Mouse (Mus musculus) spleen, embryonic (tissue): ENCODE measurements around the gene Vti1a.

Experiments
- CTCF ChIA-PET: fragments of 350-600 bp; sonication (Branson Sonifier 250); formaldehyde crosslinking; loops from one replicate; lab custom pipeline; 2022; lab: Charles Lee

Gene Vti1a

GRCm38 (mm10) chr19:55554703-55555102 lies 238.6 kb downstream of the Vti1a start:
- CTCF ChIA-PET: no interaction called here

DNA sequence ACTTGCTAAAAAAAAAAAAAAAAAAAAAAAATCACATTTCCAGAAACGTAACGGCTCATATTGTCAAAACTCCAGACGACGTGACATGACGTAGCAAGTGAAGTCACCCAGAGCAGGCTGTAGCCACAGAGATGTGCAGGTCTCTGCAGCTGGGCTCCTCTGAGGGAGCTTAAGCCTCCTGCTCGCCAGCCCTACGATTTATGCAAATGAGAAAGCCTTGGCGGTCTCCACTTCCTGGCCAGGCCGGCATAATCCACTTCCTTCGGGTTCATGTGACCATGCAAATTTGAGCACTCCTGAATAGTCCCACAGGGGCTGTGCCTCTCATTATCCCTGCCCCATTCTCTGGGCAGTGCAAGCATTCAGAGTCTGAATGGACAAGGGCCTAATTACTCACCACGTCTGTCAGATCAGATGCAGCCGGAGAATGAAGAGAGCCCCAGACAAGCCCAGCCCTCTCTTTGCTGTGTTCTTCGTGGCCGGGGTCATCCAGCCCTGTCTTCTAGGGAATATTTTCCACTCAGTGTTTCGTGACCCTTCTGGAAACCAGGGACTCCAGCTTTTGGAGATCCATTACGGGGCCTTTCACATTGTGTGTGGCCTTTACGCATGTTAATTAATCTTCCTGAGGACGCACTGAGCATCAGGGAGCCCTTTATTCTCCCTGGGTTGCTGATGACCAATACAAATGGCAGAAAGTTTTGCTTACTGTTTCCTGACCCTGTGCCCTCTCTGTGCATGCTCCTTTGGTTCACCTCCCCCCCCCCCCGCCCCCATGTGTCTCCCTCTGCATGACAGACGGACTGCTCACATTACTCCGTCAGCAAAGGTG lies 240.3 kb downstream of the Vti1a start:
- CTCF ChIA-PET: interaction anchor here (0.7 kb wide), 1 partner anchor 74 kb away, joined by 21 read pairs; no protein-coding TSS in a partner anchor

DNA sequence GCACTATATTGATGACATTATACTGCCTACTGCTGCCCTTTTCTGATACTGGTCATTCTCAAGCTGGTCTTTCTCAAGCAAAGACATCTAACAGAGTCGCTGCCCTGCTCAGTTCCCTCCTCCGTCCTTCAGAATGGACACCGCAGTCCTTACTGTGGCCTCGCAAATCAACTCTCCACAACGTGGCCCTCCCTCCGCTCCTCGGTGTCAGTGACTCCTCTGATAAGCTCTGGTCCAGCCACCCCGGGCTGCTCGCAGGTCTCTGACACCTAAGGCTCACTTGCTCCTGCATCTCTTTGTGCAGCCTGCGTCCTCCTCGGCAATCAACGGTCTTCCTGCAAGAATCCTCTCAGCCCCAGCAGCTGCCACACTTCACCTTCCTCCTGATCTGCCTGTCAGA lies 243.2 kb downstream of the Vti1a start:
- CTCF ChIA-PET: no interaction called here

GRCm38 (mm10) chr19:55560088-55560682 lies 244.1 kb downstream of the Vti1a start:
- CTCF ChIA-PET: no interaction called here

DNA sequence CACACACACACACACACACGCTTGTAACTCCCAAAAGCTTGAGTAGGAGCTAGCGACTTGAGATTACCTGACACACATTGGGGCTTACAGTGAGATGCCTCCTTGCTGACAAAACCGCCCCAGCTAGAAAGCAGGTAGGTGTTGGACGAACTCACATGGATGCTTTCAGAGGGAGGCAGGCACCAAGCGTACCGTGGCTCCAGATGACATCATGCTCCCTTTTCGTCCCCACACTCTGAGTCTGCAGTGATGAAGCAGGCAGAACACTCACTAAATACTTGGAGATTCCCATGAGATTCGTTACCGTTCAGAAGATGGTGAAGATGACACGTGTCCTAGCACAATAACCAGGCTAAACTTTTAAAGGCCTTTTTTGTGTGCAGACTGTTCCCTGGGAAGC lies 245.4 kb downstream of the Vti1a start:
- CTCF ChIA-PET: interaction anchor here (1.1 kb wide), 1 partner anchor 9 kb away, joined by 6 read pairs; no protein-coding TSS in a partner anchor

DNA sequence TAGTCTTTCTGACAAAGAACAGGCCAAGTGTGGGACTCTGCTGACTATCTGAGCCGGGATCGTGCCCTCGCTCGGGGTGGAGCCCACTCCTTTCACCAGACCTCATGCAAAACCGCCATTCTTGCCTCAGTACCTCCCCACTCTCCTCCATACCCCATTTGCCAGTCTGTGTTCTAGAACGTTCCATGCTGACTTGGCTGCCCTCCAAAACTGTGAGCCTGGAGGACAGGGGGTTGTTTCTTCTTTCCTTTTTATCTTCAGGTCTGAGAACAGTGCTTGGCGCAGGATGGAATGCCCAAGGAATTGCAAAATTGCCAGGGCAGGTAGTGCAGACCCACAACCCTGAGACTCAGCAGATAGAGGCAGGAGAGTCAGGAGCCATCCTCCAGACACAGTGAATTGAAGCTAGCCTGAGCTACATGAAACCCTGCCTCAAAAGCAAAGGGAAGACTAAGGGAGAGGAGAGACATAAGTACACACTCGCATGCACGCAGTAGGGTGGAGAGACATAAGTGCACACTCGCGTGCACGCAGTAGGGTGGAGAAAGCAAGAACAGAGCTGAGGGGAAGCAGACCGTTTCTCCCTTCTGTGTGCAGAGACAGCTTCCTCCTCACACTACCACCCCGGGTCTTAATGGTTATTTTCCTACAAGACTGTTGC lies 246.5 kb downstream of the Vti1a start:
- CTCF ChIA-PET: no interaction called here

DNA sequence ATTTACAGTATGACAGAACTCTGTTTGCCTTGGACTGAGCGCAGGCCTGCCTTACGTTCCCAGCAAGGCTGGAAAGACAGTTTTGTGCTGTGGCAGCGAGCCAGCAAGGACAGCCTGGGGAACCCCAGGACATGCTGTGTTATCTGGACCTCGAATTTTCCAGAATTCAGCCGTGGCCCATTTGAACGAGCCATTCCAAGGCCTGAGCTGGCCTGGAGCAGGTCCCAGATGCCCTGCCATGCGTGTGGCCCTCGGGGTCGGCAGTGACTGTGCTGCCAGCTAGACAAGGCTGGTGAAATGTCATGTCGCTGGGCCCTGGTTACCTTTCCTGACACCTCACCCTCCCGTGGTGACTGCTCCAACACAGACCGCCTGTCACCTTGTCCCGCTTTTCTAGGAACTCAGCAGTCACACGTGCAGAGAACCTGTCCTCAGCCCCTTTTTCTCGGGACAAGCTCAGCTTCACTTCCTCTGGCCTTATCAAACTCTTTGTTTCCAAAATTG lies 247.1 kb downstream of the Vti1a start:
- CTCF ChIA-PET: no interaction called here

GRCm38 (mm10) chr19:55564104-55564938 lies 248.2 kb downstream of the Vti1a start:
- CTCF ChIA-PET: no interaction called here

DNA sequence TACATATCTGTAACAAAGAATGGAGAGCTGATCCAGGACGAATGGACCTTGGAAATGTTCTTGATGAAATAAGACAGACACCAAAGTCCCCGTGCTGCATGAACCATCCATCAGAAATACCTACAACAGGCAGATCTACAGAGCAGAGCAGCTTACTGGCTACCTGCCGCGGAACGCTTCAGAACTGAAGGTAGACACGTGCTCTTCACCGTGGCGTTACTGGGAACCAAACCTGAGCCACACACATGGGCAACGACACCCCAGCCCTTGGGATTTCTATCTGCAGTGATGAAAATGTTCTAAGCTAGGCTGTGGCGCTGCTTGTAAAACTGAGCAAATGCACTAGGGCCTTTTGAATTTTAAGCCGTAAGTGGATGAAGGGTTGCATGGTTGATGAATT lies 249.0 kb downstream of the Vti1a start:
- CTCF ChIA-PET: no interaction called here

GRCm38 (mm10) chr19:55565523-55566369 lies 249.7 kb downstream of the Vti1a start:
- CTCF ChIA-PET: no interaction called here

GRCm38 (mm10) chr19:55569114-55569513 lies 253.0 kb downstream of the Vti1a start:
- CTCF ChIA-PET: no interaction called here

- CTCF ChIA-PET: no interaction called here
These were observed 253.8 kb downstream of the Vti1a start for GRCm38 (mm10) chr19:55569894-55570293.

GRCm38 (mm10) chr19:55570520-55571296 lies 254.6 kb downstream of the Vti1a start:
- CTCF ChIA-PET: interaction anchor here (0.7 kb wide), 1 partner anchor 9 kb away, joined by 6 read pairs; no protein-coding TSS in a partner anchor

GRCm38 (mm10) chr19:55571486-55571885 lies 255.4 kb downstream of the Vti1a start:
- CTCF ChIA-PET: no interaction called here

DNA sequence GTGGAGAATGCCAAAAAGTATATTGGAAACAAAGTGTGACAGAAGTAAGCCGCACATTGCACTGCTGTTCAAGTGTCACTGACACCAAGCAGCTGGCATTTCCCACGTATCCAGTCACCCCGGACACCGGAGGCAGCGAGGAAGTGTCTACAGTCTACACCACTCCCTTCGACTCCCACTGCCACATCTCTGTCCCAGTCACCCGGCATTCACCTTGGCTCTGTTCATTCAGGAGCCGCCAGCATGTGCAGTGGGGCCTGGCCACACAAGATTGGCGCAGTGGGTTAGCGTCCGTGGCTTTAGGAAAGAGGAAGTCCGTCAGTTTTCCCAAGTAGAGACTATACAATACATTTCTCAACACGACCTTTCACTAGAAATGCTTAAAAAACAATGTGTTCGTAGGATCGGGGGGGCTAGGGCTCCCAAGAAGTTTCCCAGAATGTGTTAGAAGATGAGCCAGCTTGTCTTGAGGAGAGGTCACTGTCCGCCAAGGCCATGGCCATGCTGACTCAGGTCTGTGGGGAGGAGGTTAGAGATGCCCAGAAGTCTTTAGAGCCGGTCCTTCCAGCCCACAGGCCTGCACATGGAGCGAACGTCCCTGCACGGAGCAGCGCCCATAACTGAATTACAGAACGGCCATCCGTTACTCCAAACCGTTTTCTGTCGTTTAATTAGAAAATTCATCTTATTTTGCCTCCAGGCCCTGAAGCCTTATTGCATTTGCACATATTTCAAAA lies 261.4 kb downstream of the Vti1a start:
- CTCF ChIA-PET: no interaction called here

DNA sequence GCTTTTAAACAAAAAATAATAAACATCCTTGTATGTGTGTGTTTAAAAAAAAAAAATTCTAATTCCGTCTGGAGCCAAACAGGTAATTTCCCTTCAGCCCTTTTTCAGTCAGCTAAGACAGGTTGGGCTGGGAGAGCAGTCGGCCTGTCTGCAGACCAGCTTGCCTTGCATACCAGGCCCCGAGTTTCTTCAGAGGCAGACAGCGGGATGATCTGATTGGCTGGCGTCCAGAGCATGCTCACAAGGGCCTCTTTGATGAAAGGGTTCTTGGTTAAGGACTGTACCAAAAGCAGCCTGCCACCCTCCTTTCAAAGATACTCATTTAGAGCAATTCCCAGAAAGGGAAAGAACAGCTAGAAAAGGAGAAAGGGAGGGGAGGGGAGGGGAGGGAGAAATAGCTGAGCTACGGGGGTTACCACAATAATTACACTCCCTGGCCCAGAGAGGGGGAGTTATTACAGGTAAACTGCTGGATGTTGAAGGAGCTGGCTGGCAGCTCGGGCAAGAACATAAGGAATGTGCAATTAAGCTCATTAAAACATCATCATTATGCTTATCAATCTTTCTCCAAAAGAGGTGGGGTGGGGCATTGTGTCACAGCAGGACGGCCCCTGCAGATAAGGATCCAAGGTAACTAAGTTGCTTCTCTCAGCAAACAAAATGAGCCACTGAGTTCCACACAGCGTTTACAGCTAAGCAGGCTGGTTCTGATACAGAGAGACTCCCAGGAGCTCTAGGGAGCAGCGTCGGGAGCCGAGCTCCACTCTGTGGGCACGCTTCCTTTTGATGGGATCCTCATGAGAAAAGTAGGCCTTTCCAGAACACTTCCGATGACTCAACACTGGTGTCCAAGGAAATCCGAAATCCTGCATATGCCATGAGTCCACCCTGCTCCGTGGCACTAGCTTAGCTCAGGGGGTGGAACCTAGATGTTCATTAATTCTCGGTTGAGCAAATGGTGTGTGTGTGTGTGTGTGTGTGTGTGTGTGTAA lies 262.3 kb downstream of the Vti1a start:
- CTCF ChIA-PET: no interaction called here

GRCm38 (mm10) chr19:55579310-55579709 lies 263.2 kb downstream of the Vti1a start:
- CTCF ChIA-PET: no interaction called here

DNA sequence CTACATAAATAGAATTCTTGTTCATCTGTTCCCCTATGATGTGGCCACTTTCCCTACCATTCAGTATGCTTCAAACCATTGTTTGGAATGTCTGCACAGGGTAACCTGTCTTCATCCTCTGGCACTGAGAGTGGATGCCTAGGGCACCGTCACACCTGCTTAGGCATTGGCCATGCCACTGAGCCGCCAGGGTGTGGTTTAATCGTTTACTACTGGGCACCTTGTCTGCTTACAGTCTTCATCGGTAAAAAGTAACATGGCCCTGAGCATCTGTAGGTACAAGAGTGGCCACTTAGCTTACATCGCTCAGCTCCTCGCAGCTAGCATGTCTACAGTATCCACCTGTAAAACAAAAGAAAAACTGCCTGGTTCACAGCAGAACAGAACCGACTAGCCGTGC lies 264.1 kb downstream of the Vti1a start:
- CTCF ChIA-PET: no interaction called here
